Mouse (Mus musculus): Measurements from ENCODE around the gene 1110008P14Rik. TPM values are rescaled to one million over a fixed set of nuclear protein-coding genes. Genes with fewer than 3 reads are reported as not detected.
"Not testable (repeated sequence)": the region's sequence is repeated elsewhere in the genome, so short reads cannot be mapped to it uniquely, and the experiment has no call there.

The 1110008P14Rik gene
- polyA plus RNA-seq, 1 experiment from 2014 or later, result 41.5 TPM

DNA sequence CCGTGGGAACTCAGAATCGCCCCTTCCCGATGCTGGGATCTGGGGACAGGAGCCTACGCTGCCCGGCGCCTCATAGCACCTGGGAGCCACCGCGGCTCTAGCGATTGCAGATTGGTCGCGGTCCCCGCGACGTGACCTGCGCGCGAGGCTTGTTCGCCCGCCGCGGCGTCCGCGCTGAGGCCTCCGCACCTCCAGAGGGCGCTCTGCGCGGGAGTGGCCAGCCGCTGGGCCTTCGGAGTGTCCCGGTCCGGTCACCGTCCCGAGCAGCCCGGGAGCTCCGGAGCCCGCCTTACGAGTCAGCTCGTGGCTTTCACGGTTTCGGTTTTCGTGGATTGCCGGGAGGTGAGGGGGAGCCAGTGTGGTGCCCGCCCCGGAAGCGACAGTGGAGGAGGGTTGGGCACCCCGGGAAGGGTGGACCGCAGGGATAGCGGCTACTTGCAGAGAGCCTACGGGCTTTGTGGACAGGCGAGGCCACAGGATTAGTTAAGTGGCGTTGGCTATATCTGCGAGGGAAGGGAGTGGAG, 18.9 kb downstream of the 1110008P14Rik start:
- peak overlapping the region; percentile 89 for H3K9ac ChIP-seq (ENCODE audit: low read length)
- peak overlapping the region; percentile 66 for H3K4me2 ChIP-seq (ENCODE audit: low read depth, low read length)
- WGBS, result 0% methylated on average over 53 of the region's 53 CpGs
- H3K27ac ChIP-seq (ENCODE audit: low read length), result peak overlapping the region; percentile 95
- H3K27me3 ChIP-seq (ENCODE audit: control insufficient read depth, insufficient read depth, low read length), result no peaks in the 10 kb centered on the region
- H3K4me3 ChIP-seq (replicated peaks; ENCODE audit: low read length), result peak overlapping the region; percentile 78
- ATAC-seq (ENCODE audit: insufficient read depth, low FRiP score), result peak; percentile 82
- H3K9me3 ChIP-seq (replicated peaks; ENCODE audit: control insufficient read depth, low read length), result no peaks in the 10 kb centered on the region
- 0 out of 2 replicates have a peak, but pooled peaks cover 6% of the 10 kb centered on the region for H3K36me3 ChIP-seq (ENCODE audit: control insufficient read depth, insufficient read depth, low read length)
- peaks cover 16% of the 10 kb centered on the region; the same call in 1 of the 2 replicates for H3K4me1 ChIP-seq (ENCODE audit: control insufficient read depth, insufficient read depth, low read length)

DNA sequence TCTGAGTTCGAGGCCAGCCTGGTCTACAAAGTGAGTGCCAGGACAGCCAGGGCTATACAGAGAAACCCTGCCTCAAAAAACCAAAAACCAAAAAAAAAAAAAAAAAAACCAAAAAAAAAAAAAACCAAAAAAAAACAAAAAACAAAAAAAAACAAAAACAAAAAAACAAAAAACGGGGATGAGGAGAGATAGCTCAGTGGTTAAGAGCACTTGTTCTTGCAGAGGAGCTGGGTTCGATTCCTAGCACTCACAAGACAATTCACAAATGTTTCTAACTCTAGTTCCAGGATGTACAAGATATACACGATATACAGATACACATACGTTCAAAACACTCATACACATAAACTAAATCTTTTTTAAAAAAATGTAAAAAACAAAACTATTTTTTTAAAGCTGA, 19.5 kb downstream of the 1110008P14Rik start:
- ATAC-seq (ENCODE audit: insufficient read depth, low FRiP score), result not testable (repeated sequence)
- peaks cover 16% of the 10 kb centered on the region; the same call in 1 of the 2 replicates for H3K4me1 ChIP-seq (ENCODE audit: control insufficient read depth, insufficient read depth, low read length)

GRCm38 (mm10) chr2:32361437-32361836, 20.3 kb downstream of the 1110008P14Rik start:
- Histone ChIP-seq H3K9me3 (replicated peaks; ENCODE audit: control insufficient read depth, low read length) (no peaks in the 10 kb centered on the region), H3K4me2 (ENCODE audit: low read depth, low read length) (peak overlapping the region; percentile 75), H3K27me3 (ENCODE audit: control insufficient read depth, insufficient read depth, low read length) (no peaks in the 10 kb centered on the region), H3K36me3 (ENCODE audit: control insufficient read depth, insufficient read depth, low read length) (no peaks in the 10 kb centered on the region), H3K4me3 (replicated peaks; ENCODE audit: low read length) (peak overlapping the region; percentile 44), H3K4me1 (ENCODE audit: control insufficient read depth, insufficient read depth, low read length) (peaks cover 16% of the 10 kb centered on the region; the same call in 1 of the 2 replicates), H3K9ac (ENCODE audit: low read length) (peak overlapping the region; percentile 61), H3K27ac (ENCODE audit: low read length) (no peak overlapping the region)
- 3% methylated on average over 24 of the region's 24 CpGs for WGBS
- ATAC-seq (ENCODE audit: insufficient read depth, low FRiP score), result peak; percentile 74

More for the DNA sequence above, 19.5 kb downstream of the 1110008P14Rik start:
- 30% methylated on average over 5 of the region's 5 CpGs for WGBS
- H3K9me3 ChIP-seq (replicated peaks; ENCODE audit: control insufficient read depth, low read length); H3K36me3 ChIP-seq (ENCODE audit: control insufficient read depth, insufficient read depth, low read length); H3K27me3 ChIP-seq (ENCODE audit: control insufficient read depth, insufficient read depth, low read length): not testable (repeated sequence)
- peak overlapping the region; percentile 89 for H3K9ac ChIP-seq (ENCODE audit: low read length)
- peak overlapping the region; percentile 66 for H3K4me2 ChIP-seq (ENCODE audit: low read depth, low read length)
- H3K27ac ChIP-seq (ENCODE audit: low read length), result peak overlapping the region; percentile 95
- H3K4me3 ChIP-seq (replicated peaks; ENCODE audit: low read length), result peak overlapping the region; percentile 78

DNA sequence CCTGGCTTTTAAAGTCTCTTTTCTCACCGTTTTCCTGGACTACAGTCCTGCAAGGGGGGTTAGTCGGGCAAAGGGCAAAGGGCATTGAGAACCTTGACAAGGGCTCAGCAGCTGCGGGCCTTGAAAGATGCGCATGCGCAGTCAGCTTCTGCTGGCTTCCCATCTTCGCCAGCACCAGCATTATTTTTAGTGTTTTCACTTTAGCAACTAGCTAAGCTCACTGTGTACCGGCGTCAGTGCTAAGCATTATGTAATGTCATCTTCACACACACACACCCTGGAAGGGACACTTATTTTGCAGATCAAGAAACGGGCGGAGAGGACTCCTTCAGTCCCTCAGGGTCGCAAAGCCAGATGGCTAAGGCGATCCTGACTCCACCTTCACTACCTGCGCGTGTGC, 21.0 kb downstream of the 1110008P14Rik start:
- H3K4me3 ChIP-seq (replicated peaks; ENCODE audit: low read length), result peak overlapping the region; percentile 44
- H3K4me2 ChIP-seq (ENCODE audit: low read depth, low read length), result peak overlapping the region; percentile 75
- no peak overlapping the region for H3K27ac ChIP-seq (ENCODE audit: low read length)
- 5% methylated on average over 14 of the region's 14 CpGs for WGBS
- no peak for ATAC-seq (ENCODE audit: insufficient read depth, low FRiP score)
- H3K4me1 ChIP-seq (ENCODE audit: control insufficient read depth, insufficient read depth, low read length), result peaks cover 16% of the 10 kb centered on the region; the same call in 1 of the 2 replicates
- H3K9me3 ChIP-seq (replicated peaks; ENCODE audit: control insufficient read depth, low read length), result no peaks in the 10 kb centered on the region
- no peak overlapping the region; the same call in 1 of the 2 replicates for H3K9ac ChIP-seq (ENCODE audit: low read length)
- no peaks in the 10 kb centered on the region for H3K27me3 ChIP-seq (ENCODE audit: control insufficient read depth, insufficient read depth, low read length)
- no peaks in the 10 kb centered on the region for H3K36me3 ChIP-seq (ENCODE audit: control insufficient read depth, insufficient read depth, low read length)

- H3K4me3 ChIP-seq (replicated peaks; ENCODE audit: low read length), result no peak overlapping the region
- 0 out of 2 replicates have a peak, but pooled peaks cover 7% of the 10 kb centered on the region for H3K4me1 ChIP-seq (ENCODE audit: control insufficient read depth, insufficient read depth, low read length)
- no peaks in the 10 kb centered on the region for H3K9me3 ChIP-seq (replicated peaks; ENCODE audit: control insufficient read depth, low read length)
- no peaks in the 10 kb centered on the region for H3K36me3 ChIP-seq (ENCODE audit: control insufficient read depth, insufficient read depth, low read length)
- WGBS, result 59% methylated on average over 10 of the region's 10 CpGs
- no peak overlapping the region for H3K4me2 ChIP-seq (ENCODE audit: low read depth, low read length)
- ATAC-seq (ENCODE audit: insufficient read depth, low FRiP score), result no peak
- no peak overlapping the region for H3K27ac ChIP-seq (ENCODE audit: low read length)
- no peak overlapping the region for H3K9ac ChIP-seq (ENCODE audit: low read length)
- H3K27me3 ChIP-seq (ENCODE audit: control insufficient read depth, insufficient read depth, low read length), result no peaks in the 10 kb centered on the region
Measured at GRCm38 (mm10) chr2:32358381-32358780, 23.4 kb downstream of the 1110008P14Rik start.

GRCm38 (mm10) chr2:32357710-32358109, 24.0 kb downstream of the 1110008P14Rik start:
- Histone ChIP-seq H3K4me2 (ENCODE audit: low read depth, low read length) (no peak overlapping the region), H3K4me3 (replicated peaks; ENCODE audit: low read length) (no peak overlapping the region), H3K36me3 (ENCODE audit: control insufficient read depth, insufficient read depth, low read length) (no peaks in the 10 kb centered on the region), H3K9ac (ENCODE audit: low read length) (no peak overlapping the region), H3K9me3 (replicated peaks; ENCODE audit: control insufficient read depth, low read length) (no peaks in the 10 kb centered on the region), H3K27me3 (ENCODE audit: control insufficient read depth, insufficient read depth, low read length) (no peaks in the 10 kb centered on the region), H3K27ac (ENCODE audit: low read length) (no peak overlapping the region), H3K4me1 (ENCODE audit: control insufficient read depth, insufficient read depth, low read length) (0 out of 2 replicates have a peak, but pooled peaks cover 7% of the 10 kb centered on the region)
- 71% methylated on average over 3 of the region's 3 CpGs for WGBS
- ATAC-seq (ENCODE audit: insufficient read depth, low FRiP score), result no peak

DNA sequence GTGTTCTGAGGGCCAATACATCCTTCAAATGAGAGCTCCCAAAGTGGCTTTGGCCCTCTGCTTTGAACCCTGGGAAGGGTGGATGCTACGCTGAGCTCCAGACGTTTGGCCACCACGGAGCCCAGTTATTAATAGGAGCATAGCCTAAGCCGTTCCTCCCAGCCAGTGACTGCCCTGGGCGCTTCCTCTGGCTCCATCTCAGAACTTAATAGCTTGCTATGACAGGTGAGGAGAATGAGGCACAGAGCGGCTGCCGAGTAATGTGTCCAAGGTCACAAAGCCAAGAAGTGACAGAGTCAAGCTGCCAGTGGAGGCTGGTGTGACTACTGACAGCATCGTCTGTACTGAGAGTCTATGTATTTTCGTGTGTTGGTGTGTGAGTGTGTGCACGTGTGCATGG, 25.5 kb downstream of the 1110008P14Rik start:
- H3K4me1 ChIP-seq (ENCODE audit: control insufficient read depth, insufficient read depth, low read length), result peaks cover 7% of the 10 kb centered on the region
- no peaks in the 10 kb centered on the region for H3K36me3 ChIP-seq (ENCODE audit: control insufficient read depth, insufficient read depth, low read length)
- no peak overlapping the region for H3K4me2 ChIP-seq (ENCODE audit: low read depth, low read length)
- H3K27me3 ChIP-seq (ENCODE audit: control insufficient read depth, insufficient read depth, low read length), result no peaks in the 10 kb centered on the region
- no peak for ATAC-seq (ENCODE audit: insufficient read depth, low FRiP score)
- H3K27ac ChIP-seq (ENCODE audit: low read length), result no peak overlapping the region
- no peak overlapping the region for H3K9ac ChIP-seq (ENCODE audit: low read length)
- no peaks in the 10 kb centered on the region for H3K9me3 ChIP-seq (replicated peaks; ENCODE audit: control insufficient read depth, low read length)
- no peak overlapping the region for H3K4me3 ChIP-seq (replicated peaks; ENCODE audit: low read length)
- 56% methylated on average over 10 of the region's 10 CpGs for WGBS

GRCm38 (mm10) chr2:32354336-32354895, 27.3 kb downstream of the 1110008P14Rik start:
- Histone ChIP-seq H3K4me2 (ENCODE audit: low read depth, low read length) (no peak overlapping the region), H3K4me1 (ENCODE audit: control insufficient read depth, insufficient read depth, low read length) (peaks cover 11% of the 10 kb centered on the region), H3K9ac (ENCODE audit: low read length) (no peak overlapping the region), H3K27ac (ENCODE audit: low read length) (peak overlapping the region; percentile 66), H3K4me3 (replicated peaks; ENCODE audit: low read length) (no peak overlapping the region), H3K27me3 (ENCODE audit: control insufficient read depth, insufficient read depth, low read length) (no peaks in the 10 kb centered on the region), H3K36me3 (ENCODE audit: control insufficient read depth, insufficient read depth, low read length) (no peaks in the 10 kb centered on the region), H3K9me3 (replicated peaks; ENCODE audit: control insufficient read depth, low read length) (no peaks in the 10 kb centered on the region)
- WGBS, result 74% methylated on average over 3 of the region's 3 CpGs
- no peak for ATAC-seq (ENCODE audit: insufficient read depth, low FRiP score)

- Histone ChIP-seq H3K27ac (ENCODE audit: low read length) (peak overlapping the region; percentile 66), H3K9ac (ENCODE audit: low read length) (no peak overlapping the region), H3K36me3 (ENCODE audit: control insufficient read depth, insufficient read depth, low read length) (no peaks in the 10 kb centered on the region), H3K27me3 (ENCODE audit: control insufficient read depth, insufficient read depth, low read length) (no peaks in the 10 kb centered on the region), H3K9me3 (replicated peaks; ENCODE audit: control insufficient read depth, low read length) (no peaks in the 10 kb centered on the region), H3K4me2 (ENCODE audit: low read depth, low read length) (peak overlapping the region; percentile 93), H3K4me1 (ENCODE audit: control insufficient read depth, insufficient read depth, low read length) (peaks cover 11% of the 10 kb centered on the region), H3K4me3 (replicated peaks; ENCODE audit: low read length) (no peak overlapping the region)
- WGBS, result 39% methylated on average over 6 of the region's 6 CpGs
- ATAC-seq (ENCODE audit: insufficient read depth, low FRiP score), result no peak
Measured at GRCm38 (mm10) chr2:32353836-32354235, 27.9 kb downstream of the 1110008P14Rik start.

Data from stomach, embryonic 16.5 days (tissue).